Mouse (Mus musculus) testis, postnatal 14 days (tissue): ENCODE measurements at regions not wholly inside any gene's neighbourhood (a gene's known extent, or its start where the extent isn't known, plus 50 kb on each side); places are given as distances from the start of the nearest gene placed in this dataset.

Experiments
- DNase-seq: peaks from one replicate; pipeline ENCODE4 v3.0.0; 2021; ENCODE audit warnings: low spot score

- DNase-seq, result peak; percentile 12
Measured at GRCm38 (mm10) chr3:9200156-9200555, 409.7 kb downstream of the Zfp704 start.

- no peak for DNase-seq
Measured at GRCm38 (mm10) chr3:9198652-9199332, 411.1 kb downstream of the Zfp704 start.

- no peak for DNase-seq
Measured at GRCm38 (mm10) chr3:9195781-9196180, 414.1 kb downstream of the Zfp704 start.

GRCm38 (mm10) chr3:9189366-9190287, 420.3 kb downstream of the Zfp704 start:
- DNase-seq, result no peak

GRCm38 (mm10) chr3:9186364-9187120, 423.3 kb downstream of the Zfp704 start:
- DNase-seq, result no peak

GRCm38 (mm10) chr3:9181576-9181975, 428.3 kb downstream of the Zfp704 start:
- no peak for DNase-seq

GRCm38 (mm10) chr3:9179641-9180040, 430.2 kb downstream of the Zfp704 start:
- no peak for DNase-seq

GRCm38 (mm10) chr3:9174517-9174832, 435.4 kb downstream of the Zfp704 start:
- no peak for DNase-seq

GRCm38 (mm10) chr3:9173643-9174516, 436.0 kb downstream of the Zfp704 start:
- peak; percentile 29 for DNase-seq

GRCm38 (mm10) chr3:9171970-9172369, 437.9 kb downstream of the Zfp704 start:
- no peak for DNase-seq

- DNase-seq, result no peak
Measured at GRCm38 (mm10) chr3:9168955-9169354, 440.9 kb downstream of the Zfp704 start.

- DNase-seq, result no peak
Measured at GRCm38 (mm10) chr3:9159073-9159472, 450.8 kb downstream of the Zfp704 start.

GRCm38 (mm10) chr3:9154172-9154571, 455.7 kb downstream of the Zfp704 start:
- no peak for DNase-seq

- DNase-seq, result no peak
Measured at GRCm38 (mm10) chr3:9153690-9154089, 456.2 kb downstream of the Zfp704 start.

- DNase-seq, result no peak
Measured at GRCm38 (mm10) chr3:9152256-9152655, 457.6 kb downstream of the Zfp704 start.

GRCm38 (mm10) chr3:9151590-9151989, 458.3 kb downstream of the Zfp704 start:
- DNase-seq, result no peak

GRCm38 (mm10) chr3:9148605-9149004, 461.3 kb downstream of the Zfp704 start:
- DNase-seq, result no peak

- no peak for DNase-seq
Measured at GRCm38 (mm10) chr3:9146481-9146880, 463.4 kb downstream of the Zfp704 start.

- no peak for DNase-seq
Measured at GRCm38 (mm10) chr3:9145612-9146011, 464.3 kb downstream of the Zfp704 start.

- DNase-seq, result no peak
Measured at GRCm38 (mm10) chr3:9141836-9142235, 468.0 kb downstream of the Zfp704 start.

GRCm38 (mm10) chr3:9137131-9137874, 472.6 kb downstream of the Zfp704 start:
- DNase-seq, result no peak
